Mouse (Mus musculus) hindbrain, embryonic 10.5 days (tissue): ENCODE measurements around the gene Slc43a1. TPM values are rescaled to one million over a fixed set of nuclear protein-coding genes. Genes with fewer than 3 reads are reported as not detected.

Experiments
- DNase-seq: peaks from one replicate; pipeline ENCODE4 v3.0.0-alpha.2; 2017; ENCODE audit warnings: low spot score
- H3K27ac ChIP-seq: fragments of 300-500 bp; sonication (generic); 2 replicates; pipeline ENCODE4 v1.5.1; 2016; ENCODE audit warnings: mild to moderate bottlenecking, moderate library complexity
- H3K27me3 ChIP-seq: fragments of 300-500 bp; sonication (generic); 2 replicates; pipeline ENCODE4 v1.6.1; 2016; ENCODE audit warnings: mild to moderate bottlenecking; ENCODE audit not compliant: poor library complexity, insufficient read depth, severe bottlenecking
- H3K36me3 ChIP-seq: fragments of 300-500 bp; sonication (generic); 2 replicates; pipeline ENCODE4 v1.6.1; 2016; ENCODE audit warnings: mild to moderate bottlenecking, moderate library complexity
- H3K4me1 ChIP-seq: fragments of 300-500 bp; sonication (generic); replicated peaks from 2 replicates; pipeline ENCODE4 v1.6.1; 2016; ENCODE audit warnings: mild to moderate bottlenecking
- H3K4me3 ChIP-seq: fragments of 300-500 bp; sonication (generic); 2 replicates; pipeline ENCODE4 v1.5.1; 2016; ENCODE audit warnings: mild to moderate bottlenecking, moderate library complexity
- H3K9me3 ChIP-seq: fragments of 300-500 bp; sonication (generic); 2 replicates; pipeline ENCODE4 v1.6.1; 2016; ENCODE audit warnings: mild to moderate bottlenecking, moderate library complexity
- WGBS: fragments of 180-500 bp; shearing (Covaris S2); methylation state at CpG from one replicate; pipeline ENCODE4 v1.1.7; 2016; 5-methylcytosine and 5-hydroxymethylcytosine counted together
- polyA plus RNA-seq: library from polyadenylated mRNA; unstranded; fragments of >200 nt; fragmentation: Nextera tagmentation; extraction: Ambion mirVana; gene quantifications from 2 replicates; pipeline ENCODE4 v1.2.1, GENCODE M21; 2016

Gene Slc43a1
- polyA plus RNA-seq, 1 experiment from 2014 or later: 23.1 TPM

DNA sequence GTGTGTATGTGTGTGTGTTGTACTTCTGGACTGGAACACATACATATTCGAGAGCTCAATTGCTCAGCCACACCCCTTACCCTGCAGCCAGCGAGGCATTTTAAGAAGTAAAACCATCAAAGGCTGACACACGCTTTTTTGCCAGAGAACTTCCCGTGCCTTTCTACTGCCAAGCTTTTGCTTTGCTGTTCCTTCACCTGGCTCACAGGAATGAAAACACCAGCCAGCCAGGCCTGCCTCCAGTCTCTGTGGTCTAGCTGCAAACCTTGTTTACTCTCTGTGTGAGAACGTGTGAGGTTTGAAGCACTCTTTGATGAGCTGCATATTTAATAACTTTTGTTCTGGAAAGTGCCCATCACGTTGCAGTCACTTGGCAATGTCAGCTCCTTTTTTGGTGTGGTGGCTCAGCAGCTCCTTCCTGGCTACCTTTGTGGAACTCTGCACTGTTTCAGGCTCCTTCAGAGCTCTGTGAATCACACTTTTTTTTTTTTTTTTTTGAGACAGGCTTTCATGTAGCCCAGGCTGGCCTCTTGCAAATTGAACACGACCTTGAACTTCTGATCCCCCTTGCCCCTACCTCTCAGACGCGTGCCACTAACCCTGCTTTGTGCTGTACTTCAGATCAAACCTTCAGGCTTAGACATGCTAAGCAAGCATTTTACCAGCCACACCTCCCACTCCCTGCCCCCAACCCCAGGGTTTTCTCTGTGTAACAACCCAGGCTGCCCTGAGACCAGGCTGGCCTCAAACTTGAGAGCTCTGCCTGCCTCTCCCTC lies 645 bp upstream of the Slc43a1 start:
- 33% methylated on average over 9 of the region's 9 CpGs for WGBS
- Histone ChIP-seq H3K4me1 (peaks cover 42% of the 10 kb centered on the region), H3K4me3 (peak overlapping the region; percentile 78), H3K27ac (no peak overlapping the region), H3K9me3 (no peaks in the 10 kb centered on the region), H3K27me3 (peaks cover 29% of the 10 kb centered on the region), H3K36me3 (no peaks in the 10 kb centered on the region)
- DNase-seq: peak; percentile 7

DNA sequence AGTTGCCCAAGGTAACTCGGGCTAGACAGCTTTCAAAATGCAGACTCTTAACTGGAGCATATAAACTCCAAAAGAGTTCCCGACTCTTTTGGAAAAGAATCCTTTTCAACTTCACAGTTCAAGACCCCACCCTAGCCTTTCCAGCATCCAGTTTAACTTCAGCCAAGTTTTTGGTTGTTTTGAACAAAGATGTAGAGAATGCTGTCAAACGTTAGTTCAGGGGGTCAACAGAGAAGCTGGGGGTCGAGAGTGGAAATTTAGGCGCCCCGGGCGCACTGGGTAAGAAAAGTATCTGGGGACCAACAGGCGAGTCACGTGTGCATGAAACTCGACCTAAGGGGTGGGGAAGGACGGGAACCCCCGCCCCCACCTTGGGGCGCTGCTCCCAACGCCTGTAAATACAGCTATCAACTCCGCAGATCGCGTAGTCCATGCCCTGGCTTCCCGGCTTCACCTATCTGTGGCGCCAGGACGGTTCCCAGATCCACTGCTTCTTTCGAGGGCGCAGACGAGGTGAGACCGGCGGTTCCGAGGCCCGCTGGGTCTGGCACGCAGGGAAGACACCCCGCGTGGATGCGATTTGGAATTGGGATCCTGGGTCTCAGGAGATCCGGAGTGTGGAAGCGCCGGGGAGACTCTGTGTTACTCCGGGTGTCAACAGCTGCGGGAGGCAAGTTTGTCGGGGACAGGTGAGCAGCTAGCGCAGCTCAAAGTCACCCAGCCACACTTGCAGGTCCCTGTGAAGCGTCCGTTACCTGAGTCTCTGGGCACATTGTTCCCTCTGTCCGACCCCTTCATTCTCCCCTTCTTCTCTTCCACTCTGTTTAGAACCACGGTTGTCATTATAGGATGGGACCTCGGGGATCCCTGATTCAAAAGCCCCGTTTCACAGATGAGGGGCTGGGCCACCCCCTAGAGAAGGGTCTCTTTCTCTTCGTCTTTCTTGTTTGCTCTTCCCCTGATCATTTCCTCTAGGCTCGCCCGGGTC lies 637 bp downstream of the Slc43a1 start:
- under 1% methylated on average over 47 of the region's 47 CpGs for WGBS
- H3K27me3 ChIP-seq: peaks cover 29% of the 10 kb centered on the region
- peak overlapping the region; percentile 78 for H3K4me3 ChIP-seq
- H3K27ac ChIP-seq: peak overlapping the region; percentile 95
- H3K36me3 ChIP-seq: peaks cover 7% of the 10 kb centered on the region; the same call in 1 of the 2 replicates
- H3K4me1 ChIP-seq: peaks cover 42% of the 10 kb centered on the region
- peak; percentile 56 for DNase-seq
- no peaks in the 10 kb centered on the region for H3K9me3 ChIP-seq

DNA sequence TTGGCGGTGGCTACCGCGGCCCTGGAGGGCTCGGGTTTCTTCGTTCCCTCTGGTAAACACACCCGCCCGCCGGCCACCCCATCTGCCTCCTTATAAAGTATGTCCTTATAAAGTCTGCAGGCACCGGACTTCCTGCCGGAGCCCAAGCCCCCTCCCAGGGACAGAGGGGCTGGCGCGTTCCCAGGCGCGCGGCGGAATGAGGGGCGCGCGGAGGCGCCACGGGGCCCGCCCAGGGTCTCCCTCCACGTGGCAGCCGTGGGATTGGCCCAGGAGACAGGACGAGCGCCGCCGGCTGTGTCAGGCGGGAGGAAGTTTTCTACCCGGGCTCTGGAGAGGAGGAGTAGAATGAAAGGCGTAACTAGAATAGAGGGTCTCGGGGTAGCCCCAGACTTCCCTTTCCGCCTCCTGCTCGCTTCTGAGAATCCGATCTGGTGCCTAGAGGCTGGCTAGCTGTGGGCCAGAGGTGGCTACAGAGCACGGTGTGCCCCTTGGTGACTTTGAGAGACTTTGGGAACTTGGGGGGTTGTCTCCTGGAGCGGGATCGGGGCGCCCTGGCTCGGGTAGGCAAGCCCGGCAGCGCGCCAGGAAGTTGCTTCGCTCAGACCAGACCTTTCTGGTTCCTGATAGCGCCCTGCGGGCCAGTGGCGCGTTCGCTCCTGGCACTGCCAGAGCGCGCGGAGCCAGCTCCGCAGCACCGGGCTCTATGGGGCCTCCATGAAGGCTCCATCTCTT lies 1.5 kb downstream of the Slc43a1 start:
- WGBS: under 1% methylated on average over 54 of the region's 54 CpGs
- Histone ChIP-seq H3K9me3 (no peaks in the 10 kb centered on the region), H3K27ac (peak overlapping the region; percentile 95), H3K4me1 (peaks cover 42% of the 10 kb centered on the region), H3K4me3 (peak overlapping the region; percentile 78), H3K36me3 (peaks cover 15% of the 10 kb centered on the region), H3K27me3 (peaks cover 29% of the 10 kb centered on the region)
- peak; percentile 88 for DNase-seq

DNA sequence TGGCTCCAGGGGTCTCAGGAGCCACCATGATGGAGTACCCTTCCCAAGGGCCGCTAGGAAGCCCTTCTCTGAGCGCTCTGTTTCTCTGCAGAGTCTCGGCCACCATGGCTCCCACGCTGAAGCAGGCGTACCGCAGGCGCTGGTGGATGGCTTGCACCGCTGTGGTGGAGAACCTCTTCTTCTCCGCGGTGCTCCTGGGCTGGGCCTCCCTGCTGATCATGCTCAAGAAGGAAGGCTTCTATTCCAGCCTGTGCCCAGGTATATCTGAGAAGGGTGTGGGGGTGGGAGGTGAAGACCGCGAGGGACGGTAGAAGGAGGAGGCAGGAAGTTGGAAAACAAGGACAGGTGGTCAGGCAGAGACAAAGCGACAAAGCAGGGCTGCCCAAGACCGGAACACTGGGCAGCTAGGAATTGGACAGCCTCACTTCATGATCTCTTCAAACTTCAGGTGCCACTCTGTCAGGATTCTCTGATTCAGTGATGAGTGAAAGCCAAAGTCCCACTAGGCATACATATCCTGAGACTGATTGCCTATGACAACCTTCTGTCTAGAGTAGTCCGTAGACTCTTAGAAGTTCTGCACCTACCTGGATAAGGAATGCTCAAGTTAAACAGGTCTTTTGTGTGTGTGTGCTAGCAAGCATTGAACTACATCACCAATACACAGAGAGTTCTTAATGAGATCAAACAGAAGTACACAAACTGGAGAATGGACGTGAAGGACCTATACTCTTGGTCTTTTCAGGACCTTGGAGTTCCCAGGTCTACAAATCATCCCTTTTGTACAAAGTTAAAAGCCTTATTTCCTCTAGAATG lies 2.3 kb downstream of the Slc43a1 start:
- H3K9me3 ChIP-seq: no peaks in the 10 kb centered on the region
- H3K36me3 ChIP-seq: peaks cover 23% of the 10 kb centered on the region
- DNase-seq: no peak
- H3K27me3 ChIP-seq: peaks cover 29% of the 10 kb centered on the region
- 9% methylated on average over 17 of the region's 17 CpGs for WGBS
- H3K4me3 ChIP-seq: peak overlapping the region; percentile 78
- H3K27ac ChIP-seq: peak overlapping the region; percentile 95
- H3K4me1 ChIP-seq: peaks cover 42% of the 10 kb centered on the region

DNA sequence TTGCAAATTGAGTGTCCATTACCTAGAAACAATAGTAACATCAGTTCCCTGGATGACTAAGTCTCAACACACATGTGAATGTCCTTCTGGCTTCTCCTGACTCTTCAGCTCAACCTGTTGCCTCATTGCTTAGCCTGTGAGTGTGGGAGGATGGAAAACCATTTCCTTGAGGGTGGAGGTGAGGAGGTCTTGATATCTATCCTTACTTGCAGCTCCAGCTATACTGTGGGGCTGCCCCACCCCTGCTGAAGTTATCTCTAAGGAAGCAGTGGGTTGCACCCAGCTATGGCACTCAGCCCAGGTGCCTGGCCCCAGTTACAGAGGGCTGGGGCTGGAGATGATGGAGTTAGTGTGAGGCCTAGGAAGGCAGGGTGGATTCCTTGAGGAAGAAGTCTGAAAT lies 3.3 kb downstream of the Slc43a1 start:
- Histone ChIP-seq H3K4me1 (peaks cover 42% of the 10 kb centered on the region), H3K4me3 (peak overlapping the region; percentile 78), H3K27me3 (peaks cover 26% of the 10 kb centered on the region), H3K36me3 (peaks cover 32% of the 10 kb centered on the region), H3K9me3 (no peaks in the 10 kb centered on the region), H3K27ac (peak overlapping the region; percentile 57)
- DNase-seq: no peak

DNA sequence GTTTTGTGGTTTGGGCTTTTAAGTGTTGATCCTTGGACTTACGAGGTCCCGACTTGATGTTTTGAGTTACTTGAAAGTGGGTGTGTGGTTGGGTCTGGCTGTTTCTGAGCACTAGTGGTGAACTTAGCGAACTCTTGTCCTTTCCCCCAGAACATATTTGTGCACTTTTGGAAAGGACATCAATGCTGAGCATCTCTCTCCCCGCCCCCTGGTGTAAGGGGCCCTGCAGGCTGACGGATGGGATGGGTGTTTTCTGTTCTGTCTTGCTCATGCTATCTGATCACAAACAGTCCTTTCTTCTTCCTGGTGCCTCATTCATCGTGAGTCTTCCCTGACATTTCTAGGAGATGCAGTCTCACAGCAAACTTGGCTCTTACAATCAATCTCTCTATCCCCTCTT lies 5.0 kb downstream of the Slc43a1 start:
- DNase-seq: no peak
- no peaks in the 10 kb centered on the region for H3K9me3 ChIP-seq
- H3K27ac ChIP-seq: no peak overlapping the region
- WGBS: 85% methylated on average over 6 of the region's 6 CpGs
- no peak overlapping the region for H3K4me3 ChIP-seq
- peaks cover 9% of the 10 kb centered on the region for H3K27me3 ChIP-seq
- peaks cover 35% of the 10 kb centered on the region for H3K4me1 ChIP-seq
- H3K36me3 ChIP-seq: peaks cover 48% of the 10 kb centered on the region

DNA sequence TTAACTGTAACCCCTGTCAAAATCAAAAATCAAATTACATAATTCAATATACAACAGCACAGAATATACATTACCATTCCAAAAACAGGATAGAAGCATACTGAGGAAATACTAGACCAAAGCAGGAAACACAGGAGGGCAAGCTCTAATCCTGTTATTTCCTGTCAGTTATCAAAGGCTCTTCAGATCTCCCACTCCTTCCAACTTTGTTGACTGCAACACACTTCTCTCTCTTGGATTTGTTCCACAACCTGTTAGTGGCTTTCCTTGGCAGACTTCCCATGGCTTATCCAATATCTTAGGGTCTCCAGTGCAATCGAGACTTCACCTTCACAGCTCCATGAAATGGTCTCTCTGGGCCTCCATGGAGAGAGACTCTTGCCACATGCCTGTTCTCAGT lies 6.6 kb downstream of the Slc43a1 start:
- H3K4me1 ChIP-seq: peaks cover 24% of the 10 kb centered on the region
- H3K36me3 ChIP-seq: peaks cover 64% of the 10 kb centered on the region
- H3K4me3 ChIP-seq: no peak overlapping the region
- no peaks in the 10 kb centered on the region for H3K9me3 ChIP-seq
- no peak overlapping the region for H3K27ac ChIP-seq
- WGBS: 87% methylated on average over 1 of the region's 1 CpGs
- no peak for DNase-seq
- no peaks in the 10 kb centered on the region for H3K27me3 ChIP-seq

DNA sequence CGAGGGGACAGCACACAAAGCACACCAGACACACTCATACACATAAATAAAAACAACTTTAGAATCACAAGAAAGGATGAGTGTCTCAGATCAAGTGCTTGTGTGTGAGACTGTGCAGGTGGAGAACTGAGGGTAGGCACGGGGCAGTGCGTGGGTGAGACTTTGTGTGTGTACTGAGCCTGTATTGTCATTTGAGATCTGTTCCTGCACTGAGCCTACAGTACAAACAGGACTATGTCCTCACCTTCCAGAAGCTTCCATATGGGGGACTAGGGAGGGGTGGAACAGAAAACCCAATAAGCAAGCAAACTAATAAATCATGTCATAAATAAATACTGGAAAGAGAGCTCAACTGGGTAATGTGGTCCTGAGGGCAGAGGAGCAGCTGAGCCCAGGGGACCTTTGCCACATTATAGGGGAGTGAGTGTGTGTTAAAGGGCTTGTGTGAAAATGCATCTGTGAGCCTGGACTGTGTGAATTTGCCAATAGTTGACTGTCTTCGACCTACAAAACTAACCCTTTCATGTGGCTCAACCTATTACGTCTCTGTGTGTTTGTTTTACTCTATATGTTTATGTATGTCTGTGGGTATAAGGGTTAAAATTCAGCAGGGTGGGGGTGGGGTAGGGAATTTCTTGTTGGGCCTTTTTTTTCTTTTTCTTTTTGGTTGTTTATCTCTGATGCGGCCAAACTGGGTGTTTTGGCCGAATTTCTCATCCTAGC lies 11.9 kb downstream of the Slc43a1 start:
- 69% methylated on average over 7 of the region's 7 CpGs for WGBS
- peaks cover 19% of the 10 kb centered on the region for H3K4me1 ChIP-seq
- no peaks in the 10 kb centered on the region for H3K9me3 ChIP-seq
- peaks cover 97% of the 10 kb centered on the region for H3K36me3 ChIP-seq
- no peak overlapping the region for H3K27ac ChIP-seq
- H3K4me3 ChIP-seq: no peak overlapping the region
- DNase-seq: no peak
- no peaks in the 10 kb centered on the region for H3K27me3 ChIP-seq

DNA sequence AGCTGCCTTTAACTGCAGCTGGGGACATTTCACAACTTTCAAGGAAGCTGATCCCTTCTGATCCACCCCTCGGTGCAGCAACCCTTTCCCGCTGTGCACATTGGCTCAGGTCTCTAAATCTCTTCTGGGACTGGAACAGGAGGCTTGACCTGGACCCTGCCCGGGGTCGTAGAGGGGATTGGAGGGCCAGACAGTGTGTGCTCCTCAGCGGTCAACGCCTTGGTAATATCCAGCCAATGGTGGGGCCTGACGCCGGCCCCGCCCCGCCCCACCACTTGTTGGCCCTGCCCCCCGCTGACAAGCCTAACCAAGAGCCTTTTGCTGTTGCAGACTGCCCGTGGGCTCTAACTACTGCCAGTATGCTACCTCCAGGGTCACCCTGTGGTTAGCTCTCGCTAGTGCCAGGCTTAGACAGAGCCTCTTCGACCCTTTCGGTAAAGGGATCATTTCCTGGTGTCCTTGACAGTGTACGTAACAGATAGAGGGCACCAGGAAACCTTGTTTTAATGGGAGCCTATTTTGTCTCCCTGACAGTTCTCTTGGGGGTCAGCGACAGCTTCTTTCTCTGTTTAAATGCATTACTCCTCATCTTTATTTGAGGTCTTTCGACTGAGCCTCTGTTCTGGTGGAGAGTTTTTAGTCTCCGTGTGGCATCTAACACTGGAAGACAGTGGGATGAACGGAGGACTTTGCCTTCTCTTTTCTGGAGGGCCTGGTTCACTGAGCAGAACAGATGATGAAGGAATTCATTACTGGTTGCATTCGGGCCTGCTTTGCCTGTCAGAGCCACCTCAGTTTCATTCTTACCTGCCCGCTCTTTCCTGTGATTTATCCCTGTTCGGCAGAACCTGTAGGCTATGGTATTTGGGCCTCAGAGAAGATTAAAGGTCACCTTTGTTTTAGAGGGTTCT lies 12.7 kb downstream of the Slc43a1 start:
- Histone ChIP-seq H3K4me3 (0 out of 2 replicates have a peak overlapping the region, but pooled peaks have one; percentile 11), H3K27ac (peak overlapping the region; percentile 12; the same call in 1 of the 2 replicates), H3K4me1 (peaks cover 19% of the 10 kb centered on the region), H3K9me3 (no peaks in the 10 kb centered on the region), H3K27me3 (no peaks in the 10 kb centered on the region), H3K36me3 (peaks cover 96% of the 10 kb centered on the region)
- WGBS: 30% methylated on average over 23 of the region's 23 CpGs
- DNase-seq: peak; percentile 65

DNA sequence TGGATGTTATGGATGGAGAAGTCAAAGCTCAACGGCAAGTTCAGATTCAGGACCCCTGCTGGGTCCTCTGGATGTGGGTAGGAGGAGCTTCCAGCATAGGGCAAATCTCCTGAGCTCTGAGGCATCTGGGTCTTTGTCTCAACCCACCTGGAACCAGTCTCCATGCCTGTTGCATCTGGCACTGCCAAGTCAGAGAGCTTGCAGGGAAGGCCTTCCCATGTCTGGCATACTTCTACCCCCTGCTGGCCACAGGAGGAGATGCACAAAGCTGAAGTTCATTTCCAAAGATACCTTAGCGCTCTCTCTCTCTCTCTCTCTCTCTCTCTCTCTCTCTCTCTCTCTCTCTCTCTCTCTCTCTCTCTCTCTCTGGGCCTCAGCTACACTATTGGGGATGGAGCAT lies 17.1 kb downstream of the Slc43a1 start:
- H3K4me3 ChIP-seq: no peak overlapping the region
- peak; percentile 39 for DNase-seq
- no peak overlapping the region for H3K27ac ChIP-seq
- H3K4me1 ChIP-seq: peaks cover 11% of the 10 kb centered on the region
- no peaks in the 10 kb centered on the region for H3K27me3 ChIP-seq
- 82% methylated on average over 2 of the region's 2 CpGs for WGBS
- peaks cover 96% of the 10 kb centered on the region for H3K36me3 ChIP-seq
- H3K9me3 ChIP-seq: no peaks in the 10 kb centered on the region

DNA sequence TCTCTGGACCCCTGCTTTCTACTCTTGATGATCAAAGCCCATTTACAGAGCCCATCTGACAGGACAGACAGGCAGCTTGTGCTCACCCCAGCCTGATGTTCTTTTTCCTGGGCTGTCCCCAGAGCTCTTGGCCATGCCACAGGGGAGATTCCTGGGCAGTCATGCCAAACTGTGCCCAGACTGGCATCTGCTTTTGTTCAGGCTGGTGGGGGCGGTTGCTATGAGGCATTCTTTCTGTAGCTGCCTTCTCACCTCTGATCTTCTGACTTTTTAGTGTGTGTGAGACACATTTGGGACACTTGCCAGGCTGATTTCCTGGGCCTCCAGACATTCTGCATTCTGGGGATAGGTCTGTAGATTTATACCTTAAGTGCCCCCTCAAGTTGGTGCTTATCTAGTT lies 19.9 kb downstream of the Slc43a1 start:
- DNase-seq: no peak
- no peak overlapping the region for H3K4me3 ChIP-seq
- peaks cover 97% of the 10 kb centered on the region for H3K36me3 ChIP-seq
- no peaks in the 10 kb centered on the region for H3K9me3 ChIP-seq
- no peak overlapping the region for H3K27ac ChIP-seq
- no peaks in the 10 kb centered on the region for H3K27me3 ChIP-seq
- WGBS: 88% methylated on average over 1 of the region's 1 CpGs
- no peaks in the 10 kb centered on the region for H3K4me1 ChIP-seq
